Mouse (Mus musculus) adrenal gland, adult 2 months (tissue): Measurements from ENCODE around the gene Gclc. TPM values are rescaled to one million over a fixed set of nuclear protein-coding genes. Genes with fewer than 3 reads are reported as not detected.

ENCODE experiments used
- polyA plus RNA-seq: library from polyadenylated mRNA; depleted of rRNA; stranded (reverse); fragments of >200 nt; gene quantifications from 2 replicates; pipeline ENCODE4 v1.2.3, GENCODE M21; 2012; rRNA removed
- total RNA-seq, 2 experiments: library from RNA; stranded (reverse); gene quantifications; 2 replicates each; pipeline ENCODE4 v1.2.3; 2021

Gclc gene
- total and polyA plus RNA-seq, 3 experiments = 14.5 to 44.5 (median 35.8) TPM

Other genes starting within 250 kb of the Gclc start
- gene Lrrc1, start 209.7 kb upstream of the Gclc start, total RNA-seq = 10 to 100 TPM; 10.0 to 15.1 TPM
- 10.7 and 22.8 TPM in 2 replicates for gene Lrrc1, start 209.7 kb upstream of the Gclc start, polyA plus RNA-seq
- under 1 TPM in 1 of 2 experiments, not detected in 1; 0.03 TPM for gene Klhl31, start 118.0 kb upstream of the Gclc start, total RNA-seq
- not detected in 2 replicates for gene Klhl31, start 118.0 kb upstream of the Gclc start, polyA plus RNA-seq
- gene Elovl5, start 162.8 kb downstream of the Gclc start, total RNA-seq = 1,000 to 10,000 TPM in 1 of 2 experiments, 100 to 1,000 TPM in 1; 490 to 1,131 TPM
- gene Elovl5, start 162.8 kb downstream of the Gclc start, polyA plus RNA-seq = 123 and 254 TPM in 2 replicates